Mouse (Mus musculus) MEL (cell line): ENCODE measurements around the gene Arhgef16.

Source experiments
- CTCF ChIP-seq, 3 experiments: IDR thresholded peaks in 2 of 3; conservative IDR thresholded peaks in 1 of 3; 2 replicates each; pipeline ENCODE4 v1.5.1; 2011 to 2012; ENCODE audit warnings: low read length in 3 of 3, low read depth in 2 of 3, mild to moderate bottlenecking in 2 of 3, improper control_type of control experiment in 1 of 3, inconsistent platforms in 1 of 3, mixed read lengths in 1 of 3, moderate library complexity in 1 of 3; ENCODE audit not compliant: control insufficient read depth in 1 of 3, insufficient read depth in 1 of 3, poor library complexity in 1 of 3, severe bottlenecking in 1 of 3
- E2F4 ChIP-seq: IDR thresholded peaks from 2 replicates; pipeline ENCODE4 v1.6.1; 2011; ENCODE audit warnings: low read depth, low read length, improper control_type of control experiment, borderline replicate concordance
- JUND ChIP-seq: IDR thresholded peaks from 2 replicates; pipeline ENCODE4 v1.6.1; 2011; ENCODE audit warnings: low read depth, mild to moderate bottlenecking, improper control_type of control experiment, low read length
- MAX ChIP-seq: IDR thresholded peaks from 2 replicates; pipeline ENCODE4 v1.6.1; 2011; ENCODE audit warnings: low read length, improper control_type of control experiment
- MYC ChIP-seq: IDR thresholded peaks from 2 replicates; pipeline ENCODE4 v1.6.1; 2011; ENCODE audit warnings: low read depth, mild to moderate bottlenecking, low read length, improper control_type of control experiment, moderate library complexity
- NRF1 ChIP-seq: IDR thresholded peaks from 2 replicates; pipeline ENCODE4 v1.6.1; 2014; ENCODE audit warnings: low read depth, mild to moderate bottlenecking, inconsistent platforms, low read length, improper control_type of control experiment, moderate library complexity; ENCODE audit not compliant: poor library complexity, insufficient read depth, severe bottlenecking
- POLR2A ChIP-seq, 2 experiments: IDR thresholded peaks; 2 replicates each; pipeline ENCODE4 v1.6.1; 2011 to 2012; ENCODE audit warnings: low read length in 2 of 2, mild to moderate bottlenecking in 2 of 2, control low read depth in 1 of 2, improper control_type of control experiment in 1 of 2, low read depth in 1 of 2, moderate library complexity in 1 of 2; ENCODE audit not compliant: control insufficient read depth in 1 of 2, insufficient read depth in 1 of 2, poor library complexity in 1 of 2
- POLR2AphosphoS5 ChIP-seq: IDR thresholded peaks from 2 replicates; pipeline ENCODE4 v1.6.1; 2012; ENCODE audit warnings: low read depth, borderline replicate concordance, mild to moderate bottlenecking, inconsistent platforms, low read length, moderate library complexity, mixed read lengths
- RAD21 ChIP-seq: IDR thresholded peaks from 2 replicates; pipeline ENCODE4 v1.6.1; 2011; ENCODE audit warnings: mild to moderate bottlenecking, low read depth, low read length, improper control_type of control experiment

- TF ChIP-seq NRF1 (no peak), E2F4 (no peak), CTCF (IDR thresholded peaks at IDR 0.05 in 2 of 3, conservative IDR thresholded peaks at IDR 0.05 in 1 of 3; ENCODE audit: control insufficient read depth in 1 of 3, insufficient read depth in 1 of 3, low read depth in 2 of 3, low read length in 3 of 3, poor library complexity in 1 of 3, severe bottlenecking in 1 of 3) (no peak), JUND (no peak), POLR2A (IDR thresholded peaks at IDR 0.05; ENCODE audit: control insufficient read depth in 1 of 2, insufficient read depth in 1 of 2, low read depth in 1 of 2, low read length in 2 of 2, poor library complexity in 1 of 2) (no peak), RAD21 (no peak), POLR2AphosphoS5 (no peak), MYC (no peak), MAX (no peak)
These were observed 7.2 kb downstream of the Arhgef16 start for GRCm38 (mm10) chr4:154294262-154294731.
